Mouse (Mus musculus) bone marrow, adult 2 months (tissue): ENCODE results near the gene Nfkbie.

ENCODE experiments used
- CTCF ChIP-seq: fragments of 200-500 bp; IDR thresholded peaks from 2 replicates; pipeline ENCODE4 v1.5.1; 2011; ENCODE audit warnings: low read length, control low read depth; ENCODE audit not compliant: control insufficient read depth, insufficient read depth
- POLR2A ChIP-seq: fragments of 200-500 bp; IDR thresholded peaks from 2 replicates; pipeline ENCODE4 v1.6.1; 2011; ENCODE audit warnings: low read depth, mild to moderate bottlenecking, control low read depth, low read length, borderline replicate concordance; ENCODE audit not compliant: control insufficient read depth

DNA sequence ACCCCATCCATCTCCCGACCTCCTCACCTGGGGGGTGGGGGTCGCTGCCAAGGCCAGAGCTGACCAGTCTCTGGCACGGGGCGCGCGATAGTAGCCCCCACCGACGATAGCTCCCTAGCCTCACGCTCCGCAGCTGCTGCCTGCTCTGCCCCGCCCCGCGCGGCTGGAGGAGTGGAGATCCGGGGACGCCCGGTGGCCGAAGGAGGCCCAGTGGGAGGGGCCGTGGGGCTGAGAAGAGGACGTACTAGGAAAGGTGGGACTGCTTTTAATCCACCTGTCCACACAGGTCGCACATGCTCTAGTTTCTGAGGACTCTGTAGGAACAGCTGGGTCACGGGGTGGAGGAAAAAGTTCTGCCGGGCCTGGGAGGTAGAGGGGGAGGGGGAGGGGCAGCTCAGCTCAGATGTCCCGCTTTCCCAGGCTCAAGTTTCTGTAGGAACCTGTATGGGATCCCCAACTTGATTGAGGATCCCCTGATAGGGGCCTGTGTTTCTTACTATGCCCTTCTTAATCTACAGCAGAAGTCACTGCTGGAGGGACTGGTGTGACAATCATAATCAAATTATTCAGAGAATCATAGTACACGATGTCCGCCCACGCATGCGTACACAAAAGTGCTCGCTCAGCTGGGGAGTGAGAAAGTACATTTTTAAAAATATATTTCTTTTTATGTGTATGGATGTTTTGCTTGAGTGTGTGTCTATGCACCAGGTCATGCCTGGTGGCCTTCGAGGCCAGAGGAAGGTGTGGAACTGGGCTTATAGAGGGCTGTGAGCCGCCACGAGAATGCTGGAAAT, 44.1 kb downstream of the Nfkbie start, which contains the start of gene Slc29a1:
- no peak for TF ChIP-seq CTCF
- no peak for TF ChIP-seq POLR2A
